In genomic region chr3:147445884-147446283, GRCm38 (mm10) we compare ENCODE assay signal across 13 mouse cellular contexts.
DNase-seq lines count a peak whose midpoint lies in the region; ATAC-seq and TF ChIP-seq lines count a peak whose summit lies in the region.
"Had no signal": no experiment of that assay in that cellular context is flagged by ENCODE, and none has a peak within 500 bp of the region (broad histone marks: within the 10 kb centered on the region; RNA-seq: fewer than 3 reads in every experiment).

No protein-coding gene starts in this region.

- peak; percentile 27 for DNase-seq in embryo, embryonic 10 days (ENCODE audit: low spot score)
- DNase-seq in embryo, embryonic 9.5 days (ENCODE audit: extremely low spot score), result no peak
- DNase-seq in heart, postnatal 4 days, result peak; percentile 26
- no peak for DNase-seq in cerebellum, adult 9-11 months
- DNase-seq in layer of hippocampus, adult 9-11 months, result no peak
- DNase-seq: forebrain, postnatal 0 days; kidney, postnatal 14 days had no signal

- no peak overlapping the region for H3K4me3 ChIP-seq in C2C12 (ENCODE audit: insufficient read depth, poor library complexity, severe bottlenecking)
- H3K4me3 ChIP-seq in embryonic facial prominence, embryonic 15.5 days (replicated peaks), result no peak overlapping the region
- H3K4me3 ChIP-seq: heart, embryonic 15.5 days had no signal

- H3K27me3 ChIP-seq in C2C12 (ENCODE audit: control insufficient read depth, insufficient read depth, insufficient read length), result no peaks in the 10 kb centered on the region
- no peaks in the 10 kb centered on the region for H3K27me3 ChIP-seq in embryonic facial prominence, embryonic 15.5 days
- H3K27me3 ChIP-seq: heart, embryonic 15.5 days had no signal

- WGBS in embryonic facial prominence, embryonic 15.5 days, result 38% methylated on average over 8 of the region's 8 CpGs

- H3K4me2 ChIP-seq in embryonic facial prominence, embryonic 15.5 days (replicated peaks), result no peak overlapping the region
- H3K4me2 ChIP-seq: heart, embryonic 15.5 days had no signal

- 0 out of 2 replicates have a peak overlapping the region, but pooled peaks have one; percentile 28 for H3K27ac ChIP-seq in embryonic facial prominence, embryonic 15.5 days (replicated peaks)
- H3K27ac ChIP-seq: heart, embryonic 15.5 days; hindbrain, postnatal 0 days; liver, embryonic 14.5 days had no signal

- H3K9me3 ChIP-seq in embryonic facial prominence, embryonic 15.5 days (replicated peaks), result no peaks in the 10 kb centered on the region
- H3K9me3 ChIP-seq: heart, embryonic 15.5 days had no signal

- TF ChIP-seq CTCF in C2C12 (IDR thresholded peaks at IDR 0.05; ENCODE audit: control insufficient read depth, insufficient read depth, insufficient read length), result no peak

- no peaks in the 10 kb centered on the region for H3K79me2 ChIP-seq in C2C12 (ENCODE audit: control insufficient read depth, insufficient read depth)

- 0 out of 2 replicates have a peak, but pooled peaks have one; percentile 24 for ATAC-seq in embryonic facial prominence, embryonic 15.5 days (ENCODE audit: insufficient number of reproducible peaks, low FRiP score, low TSS enrichment, low read depth)
- ATAC-seq in CD4-positive, CD25-positive, alpha-beta regulatory T cell, adult 4 months, result no peak
- ATAC-seq: forebrain, postnatal 0 days; hindbrain, postnatal 0 days had no signal

- H3K36me3 ChIP-seq in C2C12 (ENCODE audit: control insufficient read depth, insufficient read depth), result no peaks in the 10 kb centered on the region
- H3K36me3 ChIP-seq in embryonic facial prominence, embryonic 15.5 days, result no peaks in the 10 kb centered on the region
- H3K36me3 ChIP-seq: heart, embryonic 15.5 days had no signal

- H3K9ac ChIP-seq in embryonic facial prominence, embryonic 15.5 days, result no peak overlapping the region
- H3K9ac ChIP-seq: forebrain, postnatal 0 days; heart, embryonic 15.5 days; liver, embryonic 14.5 days had no signal

- H3ac ChIP-seq in C2C12 (ENCODE audit: control insufficient read depth, insufficient read length, low read depth), result no peak overlapping the region

- H3K79me3 ChIP-seq in C2C12 (ENCODE audit: low read depth), result no peaks in the 10 kb centered on the region

- peaks cover 9% of the 10 kb centered on the region for H3K4me1 ChIP-seq in embryonic facial prominence, embryonic 15.5 days
- H3K4me1 ChIP-seq: heart, embryonic 15.5 days had no signal

TF ChIP-seq in C2C12, 6 proteins besides CTCF, POLR2A, EP300 and RAD21:
- TF ChIP-seq MYOG (IDR thresholded peaks at IDR 0.05; ENCODE audit: control insufficient read depth, extremely low read depth, insufficient read length) (no peak), USF1 (IDR thresholded peaks at IDR 0.05; ENCODE audit: low read depth) (peak; percentile 51), FOSL1 (IDR thresholded peaks at IDR 0.05; ENCODE audit: insufficient read depth, low read length, poor library complexity, severe bottlenecking) (no peak), MAX (IDR thresholded peaks at IDR 0.05) (peak; percentile 22), MYOD1 (IDR thresholded peaks at IDR 0.05; ENCODE audit: control insufficient read depth, insufficient read length, low read depth) (no peak), CEBPB (IDR thresholded peaks at IDR 0.05; ENCODE audit: low read depth) (no peak)

Comparison
In these comparisons a context has a peak if more than half of its experiments do, and no peak if none do; other contexts are left out.
1. DNase-seq: peak in embryo, embryonic 10 days (single experiment) and heart, postnatal 4 days (single experiment); none in embryo, embryonic 9.5 days (single experiment), cerebellum, adult 9-11 months (single experiment) and layer of hippocampus, adult 9-11 months (single experiment).